Comparison of ENCODE assay signal across 8 mouse cellular contexts in genomic region chr13:51848481-51849240, GRCm38 (mm10). TPM values are rescaled to one million over a fixed set of nuclear protein-coding genes. Genes with fewer than 3 reads are reported as not detected.
DNase-seq lines count a peak whose midpoint lies in the region; ATAC-seq lines count a peak whose summit lies in the region.

No protein-coding gene starts in this region.

- H3K4me2 ChIP-seq in forebrain, embryonic 12.5 days: peak overlapping the region; percentile 76
- peak overlapping the region; percentile 88 for H3K4me2 ChIP-seq in hindbrain, embryonic 13.5 days

- peak overlapping the region; percentile 95 for H3K27ac ChIP-seq in forebrain, embryonic 12.5 days
- peak overlapping the region; percentile 92 for H3K27ac ChIP-seq in hindbrain, embryonic 13.5 days

- H3K36me3 ChIP-seq in forebrain, embryonic 12.5 days (replicated peaks): no peaks in the 10 kb centered on the region
- H3K36me3 ChIP-seq in hindbrain, embryonic 13.5 days: no peaks in the 10 kb centered on the region

- H3K4me1 ChIP-seq in forebrain, embryonic 12.5 days: peaks cover 69% of the 10 kb centered on the region
- peaks cover 51% of the 10 kb centered on the region for H3K4me1 ChIP-seq in hindbrain, embryonic 13.5 days (replicated peaks)

- WGBS in forebrain, embryonic 12.5 days: under 1% methylated on average over 20 of the region's 20 CpGs
- under 1% methylated on average over 20 of the region's 20 CpGs for WGBS in hindbrain, embryonic 13.5 days

- peaks cover 62% of the 10 kb centered on the region for H3K27me3 ChIP-seq in forebrain, embryonic 12.5 days
- H3K27me3 ChIP-seq in hindbrain, embryonic 13.5 days: peaks cover 28% of the 10 kb centered on the region

- peak overlapping the region; percentile 68 for H3K4me3 ChIP-seq in forebrain, embryonic 12.5 days (replicated peaks)
- H3K4me3 ChIP-seq in hindbrain, embryonic 13.5 days: peak overlapping the region; percentile 52

- peak; percentile 67 for DNase-seq in CD4-positive, CD25-positive, alpha-beta regulatory T cell, adult 2 months (ENCODE audit: low read depth, low spot score)
- peak; percentile 74 for DNase-seq in adrenal gland, adult 2 months
- DNase-seq in left cerebral cortex, adult 11 months (ENCODE audit: low spot score): peak; percentile 62
- DNase-seq in lung, postnatal 14 days: peak; percentile 36
- peak; percentile 74 to 88 for DNase-seq in right cerebral cortex, postnatal 10 days (ENCODE audit: low spot score in 2 of 2)

- no peaks in the 10 kb centered on the region for H3K9me3 ChIP-seq in forebrain, embryonic 12.5 days
- H3K9me3 ChIP-seq in hindbrain, embryonic 13.5 days: no peaks in the 10 kb centered on the region

- H3K9ac ChIP-seq in forebrain, embryonic 12.5 days: peak overlapping the region; percentile 85
- H3K9ac ChIP-seq in hindbrain, embryonic 13.5 days: peak overlapping the region; percentile 83

- ATAC-seq in forebrain, embryonic 12.5 days (ENCODE audit: low FRiP score): peak; percentile 18; the same call in 1 of the 2 replicates
- peak; percentile 22; the same call in 1 of the 2 replicates for ATAC-seq in hindbrain, embryonic 13.5 days (ENCODE audit: low FRiP score)
- ATAC-seq in monocyte, adult 5-6 weeks (replicated peaks; ENCODE audit: insufficient number of reproducible peaks, low FRiP score, low TSS enrichment, poor library complexity, severe bottlenecking): no peak

RNA-seq across cellular contexts. Expression of gene Gadd45g, which starts 2.2 kb away (rescaled TPM):
- total RNA-seq in adrenal gland, adult 2 months (2021): 10 to 100 TPM; 41.0 to 57.6 TPM
- 20.8 and 30.2 TPM in 2 replicates for polyA plus RNA-seq in adrenal gland, adult 2 months (2012; rRNA removed)
- 211 and 218 TPM in 2 replicates for polyA plus RNA-seq in forebrain, embryonic 12.5 days (2016; fragmentation: Nextera tagmentation; extraction: Ambion mirVana)
- polyA plus RNA-seq in hindbrain, embryonic 13.5 days (2015; fragmentation: Nextera tagmentation; extraction: Ambion mirVana): 113 and 116 TPM in 2 replicates
- 17.5 to 34.3 TPM (median 24.0 TPM) in 3 replicates for total RNA-seq in monocyte, adult 5-6 weeks (2017)

RNA-seq across cellular contexts. Expression of gene Sema4d, which starts 55.1 kb away (rescaled TPM):
- total RNA-seq in adrenal gland, adult 2 months (2021): 10 to 100 TPM; 14.6 to 15.1 TPM
- 13.3 and 13.7 TPM in 2 replicates for polyA plus RNA-seq in adrenal gland, adult 2 months (2012; rRNA removed)
- polyA plus RNA-seq in forebrain, embryonic 12.5 days (2016; fragmentation: Nextera tagmentation; extraction: Ambion mirVana): 8.2 and 11.4 TPM in 2 replicates
- 10.5 and 10.9 TPM in 2 replicates for polyA plus RNA-seq in hindbrain, embryonic 13.5 days (2015; fragmentation: Nextera tagmentation; extraction: Ambion mirVana)
- total RNA-seq in monocyte, adult 5-6 weeks (2017): 134 to 201 TPM (median 136 TPM) in 3 replicates
